Mouse (Mus musculus) Muller cell, postnatal 12 days (primary cell): ENCODE measurements at regions not wholly inside any gene's neighbourhood (a gene's known extent, or its start where the extent isn't known, plus 50 kb on each side); places are given as distances from the start of the nearest gene placed in this dataset.
A peak's percentile ranks its signal among the peaks of the same experiment; 100 is the strongest.

Experiments used
- DNase-seq: peaks from one replicate; pipeline ENCODE4 v3.0.0-alpha.2; 2015; ENCODE audit errors: inconsistent ontology term

- no peak for DNase-seq
These were observed 314.1 kb upstream of the Fam19a5 start for GRCm38 (mm10) chr15:87229951-87230350.

DNA sequence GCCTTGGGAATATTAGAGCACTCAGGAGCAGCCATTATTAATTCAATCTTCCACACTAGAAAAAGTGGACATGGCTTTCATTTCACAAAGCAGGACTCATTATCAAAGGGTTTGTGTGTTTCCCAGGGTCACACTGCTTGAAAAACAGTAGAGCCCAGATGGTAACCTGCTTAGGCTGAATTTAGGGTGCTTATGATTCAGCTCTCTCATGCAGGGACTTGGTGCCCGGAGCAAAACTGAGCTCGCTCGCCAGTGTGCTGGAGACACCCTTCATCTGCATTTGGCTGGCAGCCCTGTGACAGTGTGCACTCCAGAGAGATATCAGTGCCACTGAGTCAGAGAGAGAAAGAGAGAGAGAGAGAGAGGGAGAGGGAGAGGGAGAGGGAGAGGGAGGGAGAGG, 308.0 kb upstream of the Fam19a5 start:
- DNase-seq = no peak

DNA sequence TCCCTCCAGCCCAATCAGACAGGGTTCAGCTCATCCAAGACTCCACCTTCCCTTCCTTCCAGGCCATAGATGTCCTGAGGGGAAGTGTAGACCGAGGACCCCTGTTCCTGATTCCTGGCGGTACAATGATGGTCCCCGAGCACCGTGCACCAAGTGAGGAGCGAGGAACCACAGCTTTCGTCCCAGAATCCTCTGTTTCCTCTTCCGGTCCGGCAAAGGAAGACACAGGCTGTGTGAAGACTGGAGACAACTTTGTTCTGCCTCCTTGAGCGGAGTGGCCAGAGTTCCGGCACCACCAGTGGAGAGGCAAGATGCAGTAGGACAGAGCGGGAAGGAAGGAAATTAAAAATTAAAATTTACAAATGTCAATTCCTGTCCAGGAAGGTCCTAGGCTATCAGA, 305.0 kb upstream of the Fam19a5 start:
- no peak for DNase-seq

DNA sequence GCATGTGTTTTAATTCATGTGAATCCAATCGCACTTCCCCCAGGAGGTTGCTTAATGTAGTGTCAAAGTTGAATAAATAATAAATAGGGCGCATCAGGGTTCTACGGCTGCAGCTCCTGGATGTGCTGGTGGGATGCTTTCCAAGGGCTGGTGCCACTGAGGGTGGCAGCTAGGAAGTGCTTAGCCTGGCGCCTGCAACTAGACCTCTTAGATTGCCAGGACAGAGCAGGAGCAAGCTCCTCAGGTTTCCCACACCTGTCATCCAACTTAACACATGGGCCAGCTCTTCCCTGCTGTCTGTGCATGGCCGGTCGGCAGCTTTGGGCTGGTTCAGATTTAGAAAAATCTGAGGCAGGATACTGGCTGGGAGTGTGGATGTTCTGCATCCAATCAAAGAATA, 282.6 kb upstream of the Fam19a5 start:
- no peak for DNase-seq

- no peak for DNase-seq
These were observed 279.2 kb upstream of the Fam19a5 start for GRCm38 (mm10) chr15:87264906-87265305.

DNA sequence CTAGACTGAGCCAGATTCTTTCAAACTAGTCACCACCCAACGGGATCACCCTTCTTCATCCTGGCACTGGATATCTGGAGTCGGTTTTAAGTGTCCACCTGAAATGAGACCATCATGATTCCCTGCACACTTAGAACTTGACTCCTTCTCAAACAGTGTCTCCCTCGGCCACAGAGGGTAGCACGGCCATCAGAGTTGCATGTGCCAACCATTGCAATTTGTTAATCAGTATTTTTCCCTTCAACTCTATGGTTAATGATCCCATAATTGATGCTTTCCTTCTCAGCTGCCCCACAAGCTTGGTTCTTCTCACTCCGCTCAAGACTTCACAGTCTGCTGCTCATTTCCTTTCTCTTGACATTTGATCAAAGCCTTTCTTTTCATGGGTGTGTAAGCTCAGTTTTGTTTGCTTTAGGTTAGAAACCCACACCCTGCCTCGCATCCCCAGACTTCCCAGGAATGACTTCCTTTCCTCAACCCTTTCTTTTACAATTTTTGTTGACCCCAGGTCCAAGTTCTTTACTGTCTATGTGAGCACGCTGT, 253.0 kb upstream of the Fam19a5 start:
- no peak for DNase-seq

- DNase-seq = no peak
These were observed 224.2 kb upstream of the Fam19a5 start for GRCm38 (mm10) chr15:87319896-87320295.

- no peak for DNase-seq
These were observed 222.8 kb upstream of the Fam19a5 start for GRCm38 (mm10) chr15:87321067-87321985.

DNA sequence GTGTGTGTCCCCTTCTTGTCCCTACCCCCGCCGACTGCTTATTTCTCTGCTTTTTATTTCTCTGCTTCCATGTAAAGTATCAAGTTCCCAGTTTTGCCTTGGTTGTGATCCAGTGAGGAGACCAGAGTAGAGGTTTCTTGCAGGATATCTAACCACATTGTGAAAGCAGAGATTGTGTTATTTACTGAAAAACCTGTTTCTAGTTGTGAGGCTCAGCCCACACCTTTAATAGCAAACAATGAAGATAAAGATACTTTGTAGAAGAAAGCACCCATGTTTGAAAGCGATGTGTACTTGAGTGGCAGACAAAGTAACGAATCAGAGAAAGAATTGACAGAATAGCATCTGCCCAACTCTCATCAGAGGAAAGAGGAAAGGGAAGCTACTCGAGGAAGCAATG, 218.7 kb upstream of the Fam19a5 start:
- DNase-seq = no peak

DNA sequence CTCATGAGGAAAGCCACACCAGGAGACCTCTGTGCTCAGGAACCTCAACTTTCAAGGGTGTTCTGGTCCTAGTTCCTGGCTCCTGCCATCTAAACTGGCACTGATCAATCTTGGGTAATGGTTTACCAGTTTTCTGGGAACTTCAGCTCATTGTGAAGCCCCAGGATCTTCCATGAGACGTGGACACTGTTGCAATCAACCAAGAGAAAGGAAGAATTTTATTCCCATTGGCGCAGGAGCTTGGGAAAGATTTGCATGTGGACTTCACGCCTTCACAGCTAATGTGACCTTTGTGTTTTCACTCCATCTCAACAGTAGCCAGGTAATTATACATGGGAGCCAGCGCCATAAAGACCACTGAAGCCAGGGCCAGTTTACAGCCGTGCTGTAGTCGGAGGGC, 217.8 kb upstream of the Fam19a5 start:
- DNase-seq = no peak

- DNase-seq = no peak
These were observed 211.7 kb upstream of the Fam19a5 start for GRCm38 (mm10) chr15:87332441-87332840.

GRCm38 (mm10) chr15:87333527-87333926, 210.6 kb upstream of the Fam19a5 start:
- DNase-seq = no peak

DNA sequence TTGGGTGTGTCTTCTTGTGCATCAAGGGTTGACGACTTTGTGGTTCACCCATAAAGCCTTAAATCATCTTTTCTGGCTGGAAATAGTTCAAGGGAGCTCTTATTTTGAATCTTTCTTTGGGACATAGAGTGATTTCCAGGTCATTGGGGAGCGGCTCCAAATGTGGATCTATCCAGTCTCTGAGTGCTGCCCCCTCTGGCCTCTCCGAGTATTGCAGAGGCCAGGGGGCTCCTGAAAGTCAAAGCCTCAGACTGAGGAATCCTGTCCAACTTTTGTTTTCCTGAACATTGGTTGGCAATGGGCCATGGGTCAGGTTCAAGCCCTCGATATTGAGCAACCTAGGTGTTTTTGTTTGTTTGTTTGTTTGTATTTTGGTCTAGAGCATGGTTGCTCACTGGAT, 209.7 kb upstream of the Fam19a5 start:
- DNase-seq = no peak

- DNase-seq = no peak
These were observed 208.8 kb upstream of the Fam19a5 start for GRCm38 (mm10) chr15:87335324-87335723.

DNA sequence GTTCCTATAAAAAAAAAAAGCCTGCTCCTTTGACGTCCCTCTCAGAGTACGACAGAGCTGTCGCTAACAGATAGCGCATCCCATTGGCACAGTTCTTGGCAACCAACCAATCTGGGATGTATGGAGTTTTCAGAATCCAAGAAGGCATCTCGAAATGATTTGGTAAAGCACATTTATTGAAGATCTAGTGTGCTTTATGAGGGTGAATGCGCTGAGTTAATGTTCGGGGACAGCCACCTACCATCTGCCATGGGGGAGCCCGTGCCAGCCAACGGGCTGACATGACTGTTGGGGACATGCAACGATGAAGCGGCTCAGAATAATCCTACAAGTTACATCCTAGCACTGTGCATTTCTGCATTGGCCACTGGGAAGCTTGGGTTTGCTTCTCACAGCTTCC, 208.4 kb upstream of the Fam19a5 start:
- no peak for DNase-seq

GRCm38 (mm10) chr15:87339904-87340303, 204.2 kb upstream of the Fam19a5 start:
- peak; percentile 7 for DNase-seq

DNA sequence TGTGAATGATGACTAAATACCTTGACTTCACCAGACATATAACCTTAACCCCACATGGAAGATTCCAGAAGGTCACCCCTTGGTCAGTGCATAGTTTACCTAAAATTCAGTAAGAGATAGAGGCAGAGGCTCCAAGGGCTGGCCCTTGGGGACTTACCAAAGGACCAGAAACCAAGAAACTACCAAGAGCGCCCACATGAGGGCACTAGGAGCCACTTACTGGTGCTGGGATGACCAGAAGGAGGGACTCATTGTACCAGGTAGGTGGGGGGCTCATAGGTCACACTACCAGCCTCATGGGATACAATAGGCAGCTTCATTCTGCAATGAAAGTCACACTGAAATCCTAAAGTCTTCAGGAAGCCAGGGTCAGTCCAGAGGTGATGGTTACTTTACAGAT, 201.4 kb upstream of the Fam19a5 start:
- DNase-seq = no peak

- DNase-seq = no peak
These were observed 198.3 kb upstream of the Fam19a5 start for GRCm38 (mm10) chr15:87345826-87346225.

DNA sequence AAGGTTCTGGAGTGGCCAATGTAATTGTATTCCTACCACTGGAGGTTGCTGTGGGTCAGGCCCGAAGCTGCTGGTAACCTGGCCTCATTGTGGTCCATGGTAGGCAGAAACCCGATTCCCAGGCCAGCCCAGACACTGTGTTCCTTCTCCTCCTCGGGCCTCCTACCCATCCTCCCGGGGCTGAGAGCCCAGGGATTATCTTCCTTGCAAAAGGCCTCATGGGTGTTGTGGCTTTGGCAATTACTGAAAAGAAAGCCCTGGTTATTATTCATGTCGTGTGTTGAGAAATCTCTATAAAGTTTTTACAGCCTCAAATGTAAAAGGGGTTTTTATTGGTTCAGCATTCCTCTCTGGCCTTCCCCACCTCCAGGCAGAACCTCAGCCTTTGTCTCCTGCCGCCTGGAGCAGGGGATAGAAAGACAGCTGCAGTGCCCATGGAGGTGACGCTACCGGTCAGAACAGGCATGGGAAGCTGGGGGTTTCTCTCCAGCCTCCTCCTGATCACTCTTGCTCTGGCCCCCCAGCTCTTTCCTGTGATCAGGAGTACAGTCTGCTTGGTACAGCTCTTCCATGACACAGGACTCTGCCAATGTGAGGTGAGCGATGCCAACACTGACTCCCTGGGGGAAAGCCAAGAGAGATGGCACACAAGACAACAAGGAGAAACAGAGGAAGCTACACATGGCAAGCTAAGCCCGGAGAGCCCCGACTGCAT, 194.4 kb upstream of the Fam19a5 start:
- peak; percentile 70 for DNase-seq

- DNase-seq = no peak
These were observed 191.3 kb upstream of the Fam19a5 start for GRCm38 (mm10) chr15:87352812-87353211.

GRCm38 (mm10) chr15:87353886-87354285, 190.2 kb upstream of the Fam19a5 start:
- no peak for DNase-seq

DNA sequence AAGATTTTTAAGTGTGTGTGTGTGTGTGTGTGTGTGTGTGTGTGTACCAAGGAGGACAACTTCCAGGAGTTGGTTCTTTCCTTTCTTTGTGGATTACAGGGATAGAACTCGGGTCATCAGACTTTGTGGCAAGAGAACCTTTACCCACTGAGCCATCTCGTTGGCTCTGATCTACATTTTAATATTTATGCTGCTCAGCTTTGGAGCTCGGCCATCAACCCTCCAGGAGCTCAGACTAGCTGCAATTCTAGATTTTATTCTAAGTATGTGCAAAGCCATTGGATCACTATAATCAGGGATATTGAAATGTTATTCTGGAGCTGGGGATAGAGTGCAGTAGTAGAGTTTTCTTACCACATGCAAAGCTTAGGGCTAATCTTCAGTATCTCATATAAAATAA, 183.6 kb upstream of the Fam19a5 start:
- DNase-seq = no peak
